Mouse (Mus musculus): Measurements from ENCODE around the gene Mrpl14. TPM values are rescaled to one million over a fixed set of nuclear protein-coding genes. Genes with fewer than 3 reads are reported as not detected.

Gene Mrpl14
- total and polyA plus RNA-seq, 2 experiments, result 86.3 to 224 TPM

DNA sequence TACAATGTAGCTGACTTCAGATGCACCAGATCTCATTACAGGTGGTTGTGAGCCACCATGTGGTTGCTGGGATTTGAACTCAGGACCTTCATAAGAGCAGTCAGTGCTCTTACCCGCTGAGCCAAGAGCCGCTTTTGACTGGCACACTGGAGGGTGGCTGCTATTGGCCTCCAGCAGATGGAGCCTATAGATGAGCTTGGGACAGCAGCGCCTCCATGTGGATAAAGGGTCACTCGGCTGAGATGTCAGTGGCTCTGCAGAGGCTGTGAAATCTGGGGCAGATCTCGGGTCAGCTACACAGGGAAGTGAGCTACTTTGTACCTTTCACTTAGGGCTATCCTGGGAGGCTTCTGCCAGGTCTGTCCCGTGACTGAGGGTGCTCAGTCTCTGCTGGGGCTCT lies 30.3 kb upstream of the Mrpl14 start:
- no peaks in the 10 kb centered on the region for H3K79me2 ChIP-seq (ENCODE audit: control insufficient read depth, insufficient read depth, low read length)
- no peak overlapping the region for H3K4me3 ChIP-seq (ENCODE audit: insufficient read depth, low read depth, low read length)
- DNase-seq (ENCODE audit: extremely low read depth, low read depth, low spot score), result peak; percentile 25
- H3K36me3 ChIP-seq (ENCODE audit: control insufficient read depth, insufficient read depth, low read length), result no peaks in the 10 kb centered on the region
- no peaks in the 10 kb centered on the region for H3K4me1 ChIP-seq (ENCODE audit: control insufficient read depth, insufficient read depth, low read length)
- TF ChIP-seq POLR2A (IDR thresholded peaks at IDR 0.05; ENCODE audit: extremely low read depth, insufficient read depth, low read length), result no peak
- TF ChIP-seq CTCF (IDR thresholded peaks at IDR 0.05; ENCODE audit: low read depth, low read length), result peak; percentile 58
- no peak overlapping the region for H3K27ac ChIP-seq (replicated peaks; ENCODE audit: insufficient read depth, low read depth, low read length)
- H3K27me3 ChIP-seq (ENCODE audit: control insufficient read depth, insufficient read depth, low read length), result no peaks in the 10 kb centered on the region
- whole genome bisulfite sequencing, result 23% methylated on average over 6 of the region's 6 CpGs
- no peak overlapping the region for H3K9ac ChIP-seq (ENCODE audit: low read depth, low read length)

DNA sequence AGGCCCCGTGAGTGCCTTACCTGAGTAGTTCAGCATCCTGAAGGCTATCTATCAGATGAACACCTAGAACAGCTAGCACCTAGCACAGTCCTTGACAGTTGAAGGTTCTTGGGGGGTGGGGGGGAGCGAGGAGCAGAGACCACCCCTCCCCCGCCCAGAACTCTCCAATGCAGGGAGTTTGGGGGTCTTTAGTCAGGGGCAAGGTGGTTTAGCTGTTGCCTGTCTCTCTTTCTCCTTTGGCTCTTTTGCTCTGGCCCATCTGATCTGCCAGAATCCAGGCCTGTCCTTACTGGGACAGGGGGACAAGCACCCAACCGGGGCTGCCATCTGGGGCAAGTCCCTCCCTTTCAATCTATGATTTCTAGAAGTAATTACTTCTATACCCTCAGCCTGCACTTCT lies 26.9 kb upstream of the Mrpl14 start, which contains the start of gene Capn11:
Capn11 (minus strand) TSS at position 101 of the 400 bp plus-strand sequence.
- Histone ChIP-seq H3K4me1 (ENCODE audit: control insufficient read depth, insufficient read depth, low read length) (no peaks in the 10 kb centered on the region), H3K9ac (ENCODE audit: low read depth, low read length) (no peak within 1 kb of the TSS), H3K27me3 (ENCODE audit: control insufficient read depth, insufficient read depth, low read length) (no peaks in the 10 kb centered on the region), H3K4me3 (ENCODE audit: insufficient read depth, low read depth, low read length) (no peak within 1 kb of the TSS), H3K27ac (replicated peaks; ENCODE audit: insufficient read depth, low read depth, low read length) (no peak within 1 kb of the TSS), H3K79me2 (ENCODE audit: control insufficient read depth, insufficient read depth, low read length) (no peaks in the 10 kb centered on the region), H3K36me3 (ENCODE audit: control insufficient read depth, insufficient read depth, low read length) (peaks cover 3% of the 10 kb centered on the region; the same call in 1 of the 2 replicates)
- TF ChIP-seq POLR2A (IDR thresholded peaks at IDR 0.05; ENCODE audit: extremely low read depth, insufficient read depth, low read length) (no peak), CTCF (IDR thresholded peaks at IDR 0.05; ENCODE audit: low read depth, low read length) (no peak)
- no peak for DNase-seq (ENCODE audit: extremely low read depth, low read depth, low spot score)
- WGBS, result 90% methylated on average over 4 of the region's 4 CpGs

DNA sequence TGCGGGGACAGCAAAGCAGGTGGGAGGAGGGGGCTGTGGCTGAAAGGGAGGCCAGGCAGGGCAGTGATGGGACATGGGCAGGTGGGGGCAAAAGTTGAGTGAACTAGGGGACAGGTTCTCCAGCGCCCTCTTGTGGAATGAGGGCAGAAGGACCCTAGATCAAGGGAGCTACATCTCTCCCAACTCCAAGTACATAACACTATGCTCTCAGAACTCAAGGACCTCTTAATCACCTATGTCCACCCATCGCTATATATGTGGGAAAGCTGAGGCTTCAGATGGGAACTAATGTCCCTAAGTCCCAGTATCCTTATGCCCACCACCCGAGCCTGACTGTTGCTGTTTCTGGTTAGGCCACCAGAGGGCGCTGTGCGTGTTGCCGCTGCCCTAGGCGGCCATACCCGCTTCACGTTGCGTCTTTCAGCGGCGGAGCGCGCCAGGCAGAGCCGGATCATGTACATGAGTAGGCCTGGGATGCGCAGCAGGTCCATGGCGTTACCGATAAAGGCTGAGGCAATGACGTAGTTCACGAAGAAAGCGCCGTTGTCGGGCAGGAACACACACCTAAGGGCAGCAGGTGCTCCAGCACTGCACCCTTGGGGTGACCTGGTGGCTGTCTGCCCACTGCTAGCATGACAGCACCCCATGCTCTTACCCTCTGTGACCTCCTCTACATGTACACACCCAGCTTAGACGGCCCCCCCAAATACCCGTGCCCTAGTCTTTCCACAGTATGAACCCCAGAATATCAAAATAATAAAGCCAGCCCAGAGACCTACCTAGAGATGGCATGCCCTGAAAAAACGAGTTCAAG lies 22.8 kb upstream of the Mrpl14 start:
- TF ChIP-seq POLR2A (IDR thresholded peaks at IDR 0.05; ENCODE audit: extremely low read depth, insufficient read depth, low read length), result no peak
- TF ChIP-seq CTCF (IDR thresholded peaks at IDR 0.05; ENCODE audit: low read depth, low read length), result peak; percentile 96
- no peak overlapping the region for H3K27ac ChIP-seq (replicated peaks; ENCODE audit: insufficient read depth, low read depth, low read length)
- no peak overlapping the region for H3K9ac ChIP-seq (ENCODE audit: low read depth, low read length)
- H3K79me2 ChIP-seq (ENCODE audit: control insufficient read depth, insufficient read depth, low read length), result no peaks in the 10 kb centered on the region
- peaks cover 3% of the 10 kb centered on the region; the same call in 1 of the 2 replicates for H3K36me3 ChIP-seq (ENCODE audit: control insufficient read depth, insufficient read depth, low read length)
- no peaks in the 10 kb centered on the region for H3K4me1 ChIP-seq (ENCODE audit: control insufficient read depth, insufficient read depth, low read length)
- H3K4me3 ChIP-seq (ENCODE audit: insufficient read depth, low read depth, low read length), result no peak overlapping the region
- peak; percentile 19 for DNase-seq (ENCODE audit: extremely low read depth, low read depth, low spot score)
- H3K27me3 ChIP-seq (ENCODE audit: control insufficient read depth, insufficient read depth, low read length), result no peaks in the 10 kb centered on the region
- 52% methylated on average over 27 of the region's 27 CpGs for WGBS

DNA sequence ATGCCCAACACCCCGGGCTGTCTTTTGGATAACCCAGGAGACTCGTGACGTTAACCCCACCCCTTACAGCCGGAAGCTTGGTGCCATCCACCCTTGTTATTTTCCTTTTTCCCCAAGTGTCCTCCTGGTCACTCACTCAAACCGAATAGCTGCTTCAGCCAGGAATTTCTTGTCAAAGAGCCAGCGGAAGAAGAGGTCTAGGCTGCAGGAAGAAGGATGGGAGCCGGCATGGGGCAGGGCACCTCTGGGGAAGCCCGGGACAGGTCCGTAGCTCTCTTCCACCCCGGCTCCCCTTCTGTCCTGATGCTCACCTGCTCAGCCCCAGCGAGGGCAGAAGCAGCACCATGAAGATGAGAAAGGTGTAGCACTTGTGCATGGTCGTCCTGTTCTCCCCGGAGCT lies 21.5 kb upstream of the Mrpl14 start:
- TF ChIP-seq POLR2A (IDR thresholded peaks at IDR 0.05; ENCODE audit: extremely low read depth, insufficient read depth, low read length) (no peak), CTCF (IDR thresholded peaks at IDR 0.05; ENCODE audit: low read depth, low read length) (no peak)

DNA sequence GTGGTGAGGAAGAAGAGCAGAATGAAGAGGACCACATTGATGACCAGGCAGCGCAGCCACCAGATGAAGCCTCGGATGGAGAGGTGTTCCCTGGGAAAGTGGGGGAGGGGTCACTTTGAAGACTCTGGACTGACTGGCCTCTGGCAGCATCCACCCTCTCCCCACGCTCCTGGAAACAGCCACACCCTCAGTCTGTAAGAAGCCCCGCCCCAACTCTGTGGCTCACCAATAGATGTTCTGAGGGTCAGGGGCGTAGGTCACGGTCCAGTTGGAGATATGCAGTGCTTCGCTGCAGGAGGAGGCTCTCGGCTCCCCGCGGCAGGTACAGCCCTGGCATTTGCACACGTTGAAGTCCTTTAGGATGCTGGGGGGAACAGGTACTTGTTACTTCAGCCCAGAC lies 20.0 kb upstream of the Mrpl14 start:
- no peaks in the 10 kb centered on the region for H3K27me3 ChIP-seq (ENCODE audit: control insufficient read depth, insufficient read depth, low read length)
- peaks cover 3% of the 10 kb centered on the region for H3K36me3 ChIP-seq (ENCODE audit: control insufficient read depth, insufficient read depth, low read length)
- no peak overlapping the region for H3K9ac ChIP-seq (ENCODE audit: low read depth, low read length)
- WGBS, result 83% methylated on average over 11 of the region's 11 CpGs
- H3K4me1 ChIP-seq (ENCODE audit: control insufficient read depth, insufficient read depth, low read length), result no peaks in the 10 kb centered on the region
- no peaks in the 10 kb centered on the region for H3K79me2 ChIP-seq (ENCODE audit: control insufficient read depth, insufficient read depth, low read length)
- no peak overlapping the region for H3K27ac ChIP-seq (replicated peaks; ENCODE audit: insufficient read depth, low read depth, low read length)
- no peak for TF ChIP-seq CTCF (IDR thresholded peaks at IDR 0.05; ENCODE audit: low read depth, low read length)
- no peak overlapping the region for H3K4me3 ChIP-seq (ENCODE audit: insufficient read depth, low read depth, low read length)
- DNase-seq (ENCODE audit: extremely low read depth, low read depth, low spot score), result no peak

More for the DNA sequence above, 21.5 kb upstream of the Mrpl14 start:
- DNase-seq (ENCODE audit: extremely low read depth, low read depth, low spot score), result no peak
- Histone ChIP-seq H3K27ac (replicated peaks; ENCODE audit: insufficient read depth, low read depth, low read length) (no peak overlapping the region), H3K4me3 (ENCODE audit: insufficient read depth, low read depth, low read length) (peak overlapping the region; percentile 12; the same call in 1 of the 2 replicates), H3K27me3 (ENCODE audit: control insufficient read depth, insufficient read depth, low read length) (no peaks in the 10 kb centered on the region), H3K9ac (ENCODE audit: low read depth, low read length) (no peak overlapping the region), H3K79me2 (ENCODE audit: control insufficient read depth, insufficient read depth, low read length) (no peaks in the 10 kb centered on the region), H3K4me1 (ENCODE audit: control insufficient read depth, insufficient read depth, low read length) (no peaks in the 10 kb centered on the region), H3K36me3 (ENCODE audit: control insufficient read depth, insufficient read depth, low read length) (peaks cover 3% of the 10 kb centered on the region; the same call in 1 of the 2 replicates)
- 83% methylated on average over 13 of the region's 13 CpGs for WGBS

DNA sequence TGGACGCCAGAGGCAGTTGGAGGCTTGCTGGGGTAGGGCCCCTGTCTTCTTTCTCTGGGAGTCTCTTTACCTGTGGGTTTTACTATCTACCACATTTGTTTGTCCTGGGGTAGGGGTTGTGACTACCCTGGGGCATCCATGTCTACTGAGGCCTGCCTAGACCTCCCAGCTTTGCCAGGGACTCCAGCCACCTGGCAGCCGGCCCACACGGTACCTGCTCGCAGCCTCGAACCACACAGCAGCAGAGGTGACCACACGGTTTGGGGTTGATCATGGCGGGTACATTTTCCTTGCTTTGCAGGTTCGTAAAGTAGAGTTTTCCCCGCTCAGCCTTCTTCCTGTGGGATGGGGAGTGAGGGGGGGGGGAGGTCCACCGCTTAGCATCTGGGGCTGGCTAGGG lies 18.6 kb upstream of the Mrpl14 start:
- 85% methylated on average over 10 of the region's 10 CpGs for WGBS

More for the DNA sequence above, 18.6 kb upstream of the Mrpl14 start:
- H3K4me3 ChIP-seq (ENCODE audit: insufficient read depth, low read depth, low read length), result no peak overlapping the region
- peaks cover under 1% of the 10 kb centered on the region for H3K36me3 ChIP-seq (ENCODE audit: control insufficient read depth, insufficient read depth, low read length)
- no peak overlapping the region for H3K27ac ChIP-seq (replicated peaks; ENCODE audit: insufficient read depth, low read depth, low read length)
- no peak overlapping the region for H3K9ac ChIP-seq (ENCODE audit: low read depth, low read length)
- no peaks in the 10 kb centered on the region for H3K27me3 ChIP-seq (ENCODE audit: control insufficient read depth, insufficient read depth, low read length)
- TF ChIP-seq CTCF (IDR thresholded peaks at IDR 0.05; ENCODE audit: low read depth, low read length) (no peak), POLR2A (IDR thresholded peaks at IDR 0.05; ENCODE audit: extremely low read depth, insufficient read depth, low read length) (no peak)
- DNase-seq (ENCODE audit: extremely low read depth, low read depth, low spot score), result no peak
- no peaks in the 10 kb centered on the region for H3K4me1 ChIP-seq (ENCODE audit: control insufficient read depth, insufficient read depth, low read length)
- no peaks in the 10 kb centered on the region for H3K79me2 ChIP-seq (ENCODE audit: control insufficient read depth, insufficient read depth, low read length)

Data from liver, adult 2 months (tissue).